Mouse (Mus musculus) MEL (cell line): ENCODE measurements around the gene Slc1a5. TPM values are rescaled to one million over a fixed set of nuclear protein-coding genes. Genes with fewer than 3 reads are reported as not detected.

Experiments
- DNase-seq: peaks from one replicate; pipeline ENCODE4 v3.0.0; 2011; ENCODE audit warnings: low read depth, low spot score
- H3K27ac ChIP-seq: 2 replicates; pipeline ENCODE4 v1.5.1; 2012; ENCODE audit warnings: low read depth, mild to moderate bottlenecking, control low read depth, low read length, moderate library complexity; ENCODE audit not compliant: control insufficient read depth
- H3K27me3 ChIP-seq, 2 experiments: fragments of 150-350 bp in 1 of 2; sonication (generic) in 1 of 2; 2 replicates each; pipeline ENCODE4 v1.6.1; 2012; ENCODE audit warnings: low read length in 2 of 2, mild to moderate bottlenecking in 2 of 2, improper control_type of control experiment in 1 of 2, moderate library complexity in 1 of 2; ENCODE audit not compliant: insufficient read depth in 2 of 2, control insufficient read depth in 1 of 2
- H3K36me3 ChIP-seq, 2 experiments: 2 replicates each; pipeline ENCODE4 v1.6.1; 2012 to 2014; ENCODE audit warnings: low read length in 2 of 2, improper control_type of control experiment in 1 of 2, inconsistent platforms in 1 of 2, mild to moderate bottlenecking in 1 of 2; ENCODE audit not compliant: insufficient read depth in 2 of 2, control insufficient read depth in 1 of 2
- H3K4me1 ChIP-seq, 2 experiments: fragments of 150-350 bp in 1 of 2; sonication (generic) in 1 of 2; 2 replicates each; pipeline ENCODE4 v1.6.1; 2012; ENCODE audit warnings: low read length in 2 of 2, improper control_type of control experiment in 1 of 2, mild to moderate bottlenecking in 1 of 2; ENCODE audit not compliant: insufficient read depth in 2 of 2, control insufficient read depth in 1 of 2
- H3K4me3 ChIP-seq, 2 experiments: fragments of 150-350 bp in 1 of 2; sonication (generic) in 1 of 2; 2 replicates each; pipeline ENCODE4 v1.5.1; 2012; ENCODE audit warnings: low read depth in 2 of 2, low read length in 2 of 2, mild to moderate bottlenecking in 2 of 2, moderate library complexity in 2 of 2, control low read depth in 1 of 2, improper control_type of control experiment in 1 of 2; ENCODE audit not compliant: control insufficient read depth in 1 of 2, insufficient read depth in 1 of 2
- H3K79me2 ChIP-seq: 2 replicates; pipeline ENCODE4 v1.6.1; 2012; ENCODE audit warnings: mild to moderate bottlenecking, low read length, moderate library complexity; ENCODE audit not compliant: control insufficient read depth, poor library complexity, insufficient read depth
- H3K9ac ChIP-seq: 2 replicates; pipeline ENCODE4 v1.6.1; 2012; ENCODE audit warnings: low read depth, mild to moderate bottlenecking, control low read depth, low read length, moderate library complexity; ENCODE audit not compliant: control insufficient read depth, poor library complexity, severe bottlenecking
- H3K9me3 ChIP-seq: fragments of 150-350 bp; sonication (generic); replicated peaks from 2 replicates; pipeline ENCODE4 v1.6.1; 2012; ENCODE audit warnings: mild to moderate bottlenecking, low read length, improper control_type of control experiment, moderate library complexity; ENCODE audit not compliant: insufficient read depth
- CHD1 ChIP-seq: IDR thresholded peaks from 2 replicates; pipeline ENCODE4 v1.6.1; 2012; ENCODE audit warnings: low read depth, mild to moderate bottlenecking, inconsistent platforms, low read length, improper control_type of control experiment
- CHD2 ChIP-seq: IDR thresholded peaks from 2 replicates; pipeline ENCODE4 v1.6.1; 2011; ENCODE audit warnings: low read length, improper control_type of control experiment
- CTCF ChIP-seq, 3 experiments: IDR thresholded peaks in 2 of 3; conservative IDR thresholded peaks in 1 of 3; 2 replicates each; pipeline ENCODE4 v1.5.1; 2011 to 2012; ENCODE audit warnings: low read length in 3 of 3, low read depth in 2 of 3, mild to moderate bottlenecking in 2 of 3, improper control_type of control experiment in 1 of 3, inconsistent platforms in 1 of 3, mixed read lengths in 1 of 3, moderate library complexity in 1 of 3; ENCODE audit not compliant: control insufficient read depth in 1 of 3, insufficient read depth in 1 of 3, poor library complexity in 1 of 3, severe bottlenecking in 1 of 3
- ELF1 ChIP-seq: IDR thresholded peaks from 2 replicates; pipeline ENCODE4 v1.6.1; 2014; ENCODE audit warnings: low read depth, mild to moderate bottlenecking, inconsistent platforms, low read length, improper control_type of control experiment, moderate library complexity
- EP300 ChIP-seq, 2 experiments: IDR thresholded peaks; 2 replicates each; pipeline ENCODE4 v1.6.1; 2011; ENCODE audit warnings: improper control_type of control experiment in 2 of 2, low read length in 2 of 2, low read depth in 1 of 2, mild to moderate bottlenecking in 1 of 2
- MAFK ChIP-seq: IDR thresholded peaks from 2 replicates; pipeline ENCODE4 v1.6.1; 2011; ENCODE audit warnings: low read depth, mild to moderate bottlenecking, low read length, improper control_type of control experiment, borderline replicate concordance
- MAX ChIP-seq: IDR thresholded peaks from 2 replicates; pipeline ENCODE4 v1.6.1; 2011; ENCODE audit warnings: low read length, improper control_type of control experiment
- MEF2A ChIP-seq: IDR thresholded peaks from 2 replicates; pipeline ENCODE4 v1.6.1; 2014; ENCODE audit warnings: low read depth, mild to moderate bottlenecking, inconsistent platforms, low read length, improper control_type of control experiment; ENCODE audit not compliant: poor library complexity, insufficient replicate concordance, severe bottlenecking; ENCODE audit errors: extremely low read depth
- MXI1 ChIP-seq: IDR thresholded peaks from 2 replicates; pipeline ENCODE4 v1.6.1; 2011; ENCODE audit warnings: mild to moderate bottlenecking, low read depth, low read length, improper control_type of control experiment
- MYC ChIP-seq: IDR thresholded peaks from 2 replicates; pipeline ENCODE4 v1.6.1; 2011; ENCODE audit warnings: low read depth, mild to moderate bottlenecking, low read length, improper control_type of control experiment, moderate library complexity
- NRF1 ChIP-seq: IDR thresholded peaks from 2 replicates; pipeline ENCODE4 v1.6.1; 2014; ENCODE audit warnings: low read depth, mild to moderate bottlenecking, inconsistent platforms, low read length, improper control_type of control experiment, moderate library complexity; ENCODE audit not compliant: poor library complexity, insufficient read depth, severe bottlenecking
- POLR2A ChIP-seq, 2 experiments: IDR thresholded peaks; 2 replicates each; pipeline ENCODE4 v1.6.1; 2011 to 2012; ENCODE audit warnings: low read length in 2 of 2, mild to moderate bottlenecking in 2 of 2, control low read depth in 1 of 2, improper control_type of control experiment in 1 of 2, low read depth in 1 of 2, moderate library complexity in 1 of 2; ENCODE audit not compliant: control insufficient read depth in 1 of 2, insufficient read depth in 1 of 2, poor library complexity in 1 of 2
- POLR2AphosphoS2 ChIP-seq: IDR thresholded peaks from 2 replicates; pipeline ENCODE4 v1.6.1; 2011; ENCODE audit warnings: low read length, improper control_type of control experiment
- RAD21 ChIP-seq: IDR thresholded peaks from 2 replicates; pipeline ENCODE4 v1.6.1; 2011; ENCODE audit warnings: mild to moderate bottlenecking, low read depth, low read length, improper control_type of control experiment
- RCOR1 ChIP-seq: IDR thresholded peaks from 2 replicates; pipeline ENCODE4 v1.6.1; 2012; ENCODE audit warnings: low read depth, mild to moderate bottlenecking, inconsistent platforms, low read length, improper control_type of control experiment
- SMC3 ChIP-seq: IDR thresholded peaks from 2 replicates; pipeline ENCODE4 v1.6.1; 2011; ENCODE audit warnings: low read depth, low read length, improper control_type of control experiment
- TAL1 ChIP-seq: IDR thresholded peaks from 2 replicates; pipeline ENCODE4 v1.6.1; 2012; ENCODE audit warnings: mild to moderate bottlenecking, inconsistent platforms, low read length, moderate library complexity, mixed read lengths
- USF1 ChIP-seq: IDR thresholded peaks from 2 replicates; pipeline ENCODE4 v1.6.1; 2014; ENCODE audit warnings: low read depth, mild to moderate bottlenecking, inconsistent platforms, low read length, improper control_type of control experiment, moderate library complexity
- ZKSCAN1 ChIP-seq: IDR thresholded peaks from 2 replicates; pipeline ENCODE4 v1.6.1; 2012; ENCODE audit warnings: low read depth, mild to moderate bottlenecking, inconsistent platforms, low read length, improper control_type of control experiment, moderate library complexity
- ZMIZ1 ChIP-seq: IDR thresholded peaks from 2 replicates; pipeline ENCODE4 v1.6.1; 2012; ENCODE audit warnings: low read depth, mild to moderate bottlenecking, inconsistent platforms, low read length, improper control_type of control experiment, moderate library complexity
- ZNF384 ChIP-seq: IDR thresholded peaks from 2 replicates; pipeline ENCODE4 v1.6.1; 2012; ENCODE audit warnings: low read depth, mild to moderate bottlenecking, inconsistent platforms, low read length, improper control_type of control experiment
- polyA plus RNA-seq, 2 experiments: library from polyadenylated mRNA; stranded (reverse) in 1 of 2; unstranded in 1 of 2; fragments of >175 nt in 1 of 2; fragments of >200 nt in 1 of 2; gene quantifications; 2 replicates each; pipeline versions ENCODE4 v1.2.1 to v1.2.4; 2012; ENCODE audit warnings: low replicate concordance in 2 of 2, low read depth in 1 of 2; ENCODE audit not compliant: insufficient read length in 2 of 2, insufficient read depth in 1 of 2, missing spikeins in 1 of 2
- total RNA-seq: library from RNA; depleted of rRNA; stranded (reverse); fragments of 300-350 nt; gene quantifications from 2 replicates; pipeline ENCODE4 v1.2.3, GENCODE M21; 2012

Gene Slc1a5
- total and polyA plus RNA-seq, 3 experiments: 72.0 to 180 TPM; not detected in 1

DNA sequence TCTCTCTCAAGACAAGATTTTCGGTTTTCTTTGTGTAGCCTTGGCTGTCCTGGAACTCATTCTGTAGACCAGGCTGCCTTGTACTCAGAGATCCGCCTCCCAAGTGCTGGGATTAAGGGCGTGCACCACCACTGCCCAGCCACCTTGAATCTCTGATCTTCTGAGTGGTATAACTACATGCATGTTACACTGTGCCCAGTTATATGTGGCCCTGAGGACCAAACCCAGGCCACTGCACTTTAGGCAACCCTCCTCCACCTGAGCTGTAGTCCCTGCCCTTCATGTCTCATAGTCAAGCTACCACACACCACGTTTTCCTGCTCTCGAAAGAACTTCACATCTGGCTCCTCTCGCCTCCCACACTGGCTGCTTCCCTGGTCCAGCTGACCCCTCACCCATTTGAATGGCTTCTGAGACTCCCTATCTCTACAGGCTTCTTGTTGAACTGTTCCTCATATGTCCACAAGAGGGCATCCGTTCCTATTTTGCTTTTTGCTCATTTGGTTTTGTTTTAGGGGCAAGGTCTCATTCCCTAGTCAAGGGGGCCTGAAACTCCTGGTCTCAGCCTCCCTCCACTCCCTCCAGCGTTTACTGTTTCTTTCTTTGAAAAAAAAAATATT is 23.4 kb downstream of the Slc1a5 start:
- no peaks in the 10 kb centered on the region for H3K27me3 ChIP-seq
- H3K9me3 ChIP-seq: no peaks in the 10 kb centered on the region
- H3K9ac ChIP-seq: peak overlapping the region; percentile 27
- peak overlapping the region; percentile 15 to 63; a peak in 3 of 4 replicates for H3K4me3 ChIP-seq
- no peaks in the 10 kb centered on the region; a peak in 1 of 4 replicates for H3K4me1 ChIP-seq
- DNase-seq: peak; percentile 76
- H3K27ac ChIP-seq: no peak overlapping the region
- H3K79me2 ChIP-seq: no peaks in the 10 kb centered on the region
- no peaks in the 10 kb centered on the region for H3K36me3 ChIP-seq
- TF ChIP-seq EP300 (IDR thresholded peaks at IDR 0.05; ENCODE audit: low read depth in 1 of 2, low read length in 2 of 2) (no peak), RCOR1 (no peak), POLR2AphosphoS2 (no peak), ZKSCAN1 (no peak), CHD2 (no peak), MXI1 (0 out of 2 replicates have a peak, but pooled peaks have one; percentile 16), POLR2A (IDR thresholded peaks at IDR 0.05; ENCODE audit: control insufficient read depth in 1 of 2, insufficient read depth in 1 of 2, low read depth in 1 of 2, low read length in 2 of 2, poor library complexity in 1 of 2) (no peak), ZMIZ1 (no peak), MEF2A (no peak), USF1 (no peak), SMC3 (peak; percentile 73), CTCF (IDR thresholded peaks at IDR 0.05 in 2 of 3, conservative IDR thresholded peaks at IDR 0.05 in 1 of 3; ENCODE audit: control insufficient read depth in 1 of 3, insufficient read depth in 1 of 3, low read depth in 2 of 3, low read length in 3 of 3, poor library complexity in 1 of 3, severe bottlenecking in 1 of 3) (peak in 2 of 3 experiments; percentile 77 to 78; a peak in 4 of 6 replicates), TAL1 (no peak), MAFK (no peak), RAD21 (peak; percentile 39), ELF1 (no peak), MAX (no peak), CHD1 (no peak), NRF1 (no peak), ZNF384 (peak; percentile 6; the same call in 1 of the 2 replicates)
- TF ChIP-seq, all 39 proteins: peak for 5

DNA sequence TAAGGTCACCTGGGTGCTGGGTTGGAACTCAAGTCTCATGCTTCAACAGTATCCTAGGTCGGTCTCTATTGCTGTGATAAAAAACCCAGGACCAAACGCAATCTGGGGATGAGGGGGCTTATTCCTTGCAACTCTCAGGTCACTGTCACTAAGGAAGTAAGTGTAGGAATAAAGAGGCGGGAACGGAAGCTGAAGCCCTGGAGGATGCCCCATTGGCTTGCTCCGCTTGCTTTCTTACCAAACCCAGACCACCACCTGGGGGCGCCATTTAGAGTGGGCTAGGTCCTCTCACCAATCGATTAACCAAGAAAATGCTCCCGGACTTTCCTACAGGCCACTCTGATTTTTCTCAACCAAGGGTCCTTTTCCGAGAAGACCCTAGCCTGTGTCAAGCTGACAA is 26.8 kb downstream of the Slc1a5 start:
- H3K36me3 ChIP-seq: no peaks in the 10 kb centered on the region; a peak in 1 of 4 replicates
- no peaks in the 10 kb centered on the region for H3K79me2 ChIP-seq
- TF ChIP-seq SMC3: 0 out of 2 replicates have a peak, but pooled peaks have one; percentile 10
- TF ChIP-seq MEF2A: no peak
- no peak for TF ChIP-seq ZNF384
- TF ChIP-seq CHD1: no peak
- TF ChIP-seq CTCF (IDR thresholded peaks at IDR 0.05 in 2 of 3, conservative IDR thresholded peaks at IDR 0.05 in 1 of 3; ENCODE audit: control insufficient read depth in 1 of 3, insufficient read depth in 1 of 3, low read depth in 2 of 3, low read length in 3 of 3, poor library complexity in 1 of 3, severe bottlenecking in 1 of 3): peak; percentile 50 to 66 (median 57)
- no peak for TF ChIP-seq MYC
- H3K4me1 ChIP-seq: no peaks in the 10 kb centered on the region; a peak in 1 of 4 replicates
- no peaks in the 10 kb centered on the region for H3K27me3 ChIP-seq
- H3K27ac ChIP-seq: no peak overlapping the region
- H3K9me3 ChIP-seq: no peaks in the 10 kb centered on the region
- peak; percentile 37 for DNase-seq
- H3K9ac ChIP-seq: no peak overlapping the region
- no peak overlapping the region for H3K4me3 ChIP-seq
